Mouse (Mus musculus) megakaryocyte, embryonic 14.5 days (primary cell): Measurements from ENCODE around the gene Opcml.

Experiments used
- FLI1 ChIP-seq: IDR thresholded peaks from 2 replicates; pipeline ENCODE4 v1.6.1; 2012; ENCODE audit warnings: low read length, inconsistent platforms, mixed read lengths
- GATA1 ChIP-seq: IDR thresholded peaks from 3 replicates; pipeline ENCODE4 v1.6.1; 2012; ENCODE audit warnings: mixed read lengths, low read length, inconsistent platforms, borderline replicate concordance

DNA sequence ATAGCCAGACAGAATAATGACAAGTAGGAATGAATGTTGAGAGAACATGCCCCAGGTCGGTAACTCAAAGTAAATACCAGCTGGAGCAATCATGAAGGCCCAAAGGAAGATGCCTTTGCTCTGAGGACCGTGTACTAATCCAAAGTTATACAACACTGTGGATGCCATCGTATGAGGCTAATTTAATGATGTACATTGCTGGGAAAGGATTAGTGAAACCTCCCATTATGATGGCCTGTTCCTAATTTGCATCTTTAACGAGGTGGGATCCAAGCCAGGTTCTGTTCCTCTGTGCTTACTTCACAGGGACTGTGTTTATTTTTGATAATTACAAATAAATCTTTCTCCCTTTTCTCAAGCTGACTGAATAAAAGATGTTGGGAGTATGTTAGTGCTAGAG, 859.5 kb downstream of the Opcml start:
- no peak for TF ChIP-seq GATA1
- no peak for TF ChIP-seq FLI1
